Mouse (Mus musculus) central nervous system, embryonic 14 days (tissue): ENCODE measurements around the gene Ins1. TPM values are rescaled to one million over a fixed set of nuclear protein-coding genes. Genes with fewer than 3 reads are reported as not detected.

ENCODE experiments used
- polyA plus RNA-seq: library from polyadenylated mRNA; depleted of rRNA; stranded (reverse); fragments of >200 nt; gene quantifications from 2 replicates; pipeline ENCODE4 v1.2.3, GENCODE M21; 2012; rRNA removed

Gene Ins1
- polyA plus RNA-seq: not detected in 2 replicates

DNA sequence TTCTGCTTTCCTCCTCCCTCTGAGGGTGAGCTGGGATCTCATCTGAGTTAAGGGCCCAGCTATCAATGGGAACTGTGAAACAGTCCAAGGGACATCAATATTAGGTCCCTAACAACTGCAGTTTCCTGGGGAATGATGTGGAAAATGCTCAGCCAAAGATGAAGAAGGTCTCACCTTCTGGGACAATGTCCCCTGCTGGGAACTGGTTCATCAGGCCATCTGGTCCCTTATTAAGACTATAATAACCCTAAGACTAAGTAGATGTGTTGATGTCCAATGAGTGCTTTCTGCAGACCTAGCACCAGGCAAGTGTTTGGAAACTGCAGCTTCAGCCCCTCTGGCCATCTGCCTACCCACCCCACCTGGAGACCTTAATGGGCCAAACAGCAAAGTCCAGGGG lies at the start of gene Ins1:
Gene Ins1, plus strand, starts transcription at position 301 of the 400 bp plus-strand sequence.

